ENCODE assay signal across 8 mouse cellular contexts in the genomic region with DNA sequence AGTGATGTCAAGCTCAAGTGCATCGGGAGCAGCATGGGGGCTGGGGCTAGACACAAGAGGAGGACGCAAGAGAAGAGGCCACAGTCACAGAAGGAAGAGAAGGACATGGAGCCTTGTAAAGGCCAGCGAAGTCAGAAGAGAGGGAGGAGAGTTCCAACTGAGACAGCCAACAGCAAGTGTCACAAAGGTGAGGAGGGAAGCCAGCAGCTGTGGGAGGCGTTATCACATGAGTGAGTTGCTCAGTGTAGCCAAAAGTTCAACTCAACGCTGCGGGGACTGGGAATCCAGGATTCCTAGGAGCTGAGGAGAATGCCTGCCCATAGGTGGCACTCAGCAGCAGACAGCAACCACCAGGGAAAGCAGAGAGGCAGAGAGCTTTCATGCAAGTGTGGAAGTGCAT. TPM values are rescaled to one million over a fixed set of nuclear protein-coding genes. Genes with fewer than 3 reads are reported as not detected.
DNase-seq lines count a peak whose midpoint lies in the region; ATAC-seq and TF ChIP-seq lines count a peak whose summit lies in the region.
"Had no signal": no experiment of that assay in that cellular context is flagged by ENCODE, and none has a peak within 500 bp of the region (broad histone marks: within the 10 kb centered on the region; RNA-seq: fewer than 3 reads in every experiment).

No protein-coding gene starts in this region.

- 0 out of 2 replicates have a peak overlapping the region, but pooled peaks have one; percentile 28 for H3K9ac ChIP-seq in heart, embryonic 12.5 days
- H3K9ac ChIP-seq in kidney, postnatal 0 days (ENCODE audit: low read depth, low read length): 0 out of 2 replicates have a peak overlapping the region, but pooled peaks have one; percentile 3
- no peak overlapping the region for H3K9ac ChIP-seq in neural tube, embryonic 11.5 days (ENCODE audit: low read length)

- H3K27me3 ChIP-seq in C2C12 (ENCODE audit: control insufficient read depth, insufficient read depth, insufficient read length): no peaks in the 10 kb centered on the region
- H3K27me3 ChIP-seq in heart, embryonic 12.5 days (replicated peaks): no peaks in the 10 kb centered on the region
- no peaks in the 10 kb centered on the region for H3K27me3 ChIP-seq in kidney, postnatal 0 days (ENCODE audit: insufficient read depth, low read length)
- no peaks in the 10 kb centered on the region for H3K27me3 ChIP-seq in neural tube, embryonic 11.5 days (ENCODE audit: control insufficient read depth, insufficient read depth, low read length)
- H3K27me3 ChIP-seq: megakaryocyte, embryonic 14.5 days had no signal

- H3K4me1 ChIP-seq in heart, embryonic 12.5 days (replicated peaks): peaks cover 34% of the 10 kb centered on the region
- peaks cover 8% of the 10 kb centered on the region for H3K4me1 ChIP-seq in kidney, postnatal 0 days (replicated peaks; ENCODE audit: insufficient read depth, low read length)
- peaks cover 17% of the 10 kb centered on the region for H3K4me1 ChIP-seq in neural tube, embryonic 11.5 days (ENCODE audit: control insufficient read depth, insufficient read depth, low read length)

- H3K4me2 ChIP-seq in heart, embryonic 12.5 days: peak overlapping the region; percentile 33
- no peak overlapping the region for H3K4me2 ChIP-seq in kidney, postnatal 0 days (ENCODE audit: low read length)
- no peak overlapping the region for H3K4me2 ChIP-seq in neural tube, embryonic 11.5 days (ENCODE audit: low read depth)

- H3K79me3 ChIP-seq in C2C12 (ENCODE audit: low read depth): no peaks in the 10 kb centered on the region

- WGBS in heart, embryonic 12.5 days: 23% methylated on average over 6 of the region's 6 CpGs
- 21% methylated on average over 6 of the region's 6 CpGs for WGBS in kidney, postnatal 0 days
- WGBS in neural tube, embryonic 11.5 days: 33% methylated on average over 6 of the region's 6 CpGs

- TF ChIP-seq CTCF in C2C12 (IDR thresholded peaks at IDR 0.05; ENCODE audit: control insufficient read depth, insufficient read depth, insufficient read length): peak; percentile 2
- TF ChIP-seq CTCF in kidney, postnatal 0 days (IDR thresholded peaks at IDR 0.05; ENCODE audit: low read depth): peak; percentile 74

- no peak overlapping the region for H3K4me3 ChIP-seq in C2C12 (ENCODE audit: insufficient read depth, poor library complexity, severe bottlenecking)
- no peak overlapping the region for H3K4me3 ChIP-seq in heart, embryonic 12.5 days
- no peak overlapping the region for H3K4me3 ChIP-seq in kidney, postnatal 0 days (replicated peaks; ENCODE audit: low read depth, low read length)
- no peak overlapping the region for H3K4me3 ChIP-seq in neural tube, embryonic 11.5 days (ENCODE audit: low read depth, low read length)

- no peak for ATAC-seq in heart, embryonic 12.5 days (ENCODE audit: insufficient number of reproducible peaks, low FRiP score)
- peak; percentile 53 for ATAC-seq in kidney, postnatal 0 days (replicated peaks; ENCODE audit: low FRiP score, low read depth)
- 0 out of 2 replicates have a peak, but pooled peaks have one; percentile 8 for ATAC-seq in neural tube, embryonic 11.5 days (ENCODE audit: insufficient read depth, low FRiP score, low TSS enrichment)

- H3K27ac ChIP-seq in heart, embryonic 12.5 days (ENCODE audit: poor library complexity, severe bottlenecking): peak overlapping the region; percentile 53
- H3K27ac ChIP-seq in kidney, postnatal 0 days: peak overlapping the region; percentile 39; the same call in 1 of the 2 replicates
- no peak overlapping the region for H3K27ac ChIP-seq in neural tube, embryonic 11.5 days (ENCODE audit: low read depth, low read length)

- H3K79me2 ChIP-seq in C2C12 (ENCODE audit: control insufficient read depth, insufficient read depth): no peaks in the 10 kb centered on the region

- no peak overlapping the region for H3ac ChIP-seq in C2C12 (ENCODE audit: control insufficient read depth, insufficient read length, low read depth)

- H3K36me3 ChIP-seq in C2C12 (ENCODE audit: control insufficient read depth, insufficient read depth): peaks cover 5% of the 10 kb centered on the region
- peaks cover 32% of the 10 kb centered on the region for H3K36me3 ChIP-seq in heart, embryonic 12.5 days
- 0 out of 2 replicates have a peak, but pooled peaks cover 4% of the 10 kb centered on the region for H3K36me3 ChIP-seq in kidney, postnatal 0 days (ENCODE audit: insufficient read depth, low read length)
- peaks cover 3% of the 10 kb centered on the region; the same call in 1 of the 2 replicates for H3K36me3 ChIP-seq in neural tube, embryonic 11.5 days (ENCODE audit: control insufficient read depth, insufficient read depth, low read length)

- no peaks in the 10 kb centered on the region; the same call in 1 of the 2 replicates for H3K9me3 ChIP-seq in heart, embryonic 12.5 days (replicated peaks)
- H3K9me3 ChIP-seq in kidney, postnatal 0 days (replicated peaks; ENCODE audit: low read length): no peaks in the 10 kb centered on the region
- no peaks in the 10 kb centered on the region for H3K9me3 ChIP-seq in neural tube, embryonic 11.5 days (ENCODE audit: control insufficient read depth, low read length)
- H3K9me3 ChIP-seq: megakaryocyte, embryonic 14.5 days had no signal

- DNase-seq in ES-CJ7 (ENCODE audit: low read depth, low spot score): peak; percentile 25
- DNase-seq in kidney, postnatal 0 days (ENCODE audit: low spot score): peak; percentile 89
- no peak for DNase-seq in neural tube, embryonic 11.5 days (ENCODE audit: low spot score)
- no peak for DNase-seq in cerebellum, postnatal 25 days
- DNase-seq in natural killer cell, adult 2 months (ENCODE audit: low spot score in 2 of 2): no peak

TF ChIP-seq in C2C12, 6 proteins besides CTCF, POLR2A, EP300 and RAD21:
- no peak for TF ChIP-seq USF1 (IDR thresholded peaks at IDR 0.05; ENCODE audit: low read depth)
- no peak for TF ChIP-seq FOSL1 (IDR thresholded peaks at IDR 0.05; ENCODE audit: insufficient read depth, low read length, poor library complexity, severe bottlenecking)
- TF ChIP-seq MYOD1 (IDR thresholded peaks at IDR 0.05; ENCODE audit: control insufficient read depth, insufficient read length, low read depth): no peak
- no peak for TF ChIP-seq CEBPB (IDR thresholded peaks at IDR 0.05; ENCODE audit: low read depth)

RNA-seq across cellular contexts. Expression of gene Katnal1, which starts 19.7 kb away (rescaled TPM):
- 8.2 TPM for polyA plus RNA-seq in C2C12 (2012; fragmentation: generic; extraction: Trizol)
- 17.1 and 19.2 TPM in 2 replicates for polyA plus RNA-seq in heart, embryonic 12.5 days (2016; fragmentation: Nextera tagmentation; extraction: Ambion mirVana)
- polyA plus RNA-seq in kidney, postnatal 0 days (2015; fragmentation: Nextera tagmentation; extraction: Ambion mirVana): 6.6 and 7.3 TPM in 2 replicates
- polyA plus RNA-seq in neural tube, embryonic 11.5 days (2014; fragmentation: Nextera tagmentation; extraction: Ambion mirVana): 23.4 and 34.1 TPM in 2 replicates

Comparison
In these comparisons a context has a peak if more than half of its experiments do, and no peak if none do; other contexts are left out.
1. DNase-seq: peak in ES-CJ7 (single experiment) and kidney, postnatal 0 days (single experiment); none in neural tube, embryonic 11.5 days (single experiment), cerebellum, postnatal 25 days (0 of 2) and natural killer cell, adult 2 months (0 of 2).